Mouse (Mus musculus): ENCODE measurements around the gene Ptgfrn.

GRCm38 (mm10) chr3:101099701-101100357, 10.2 kb downstream of the Ptgfrn start:
- no peak for TF ChIP-seq POLR2AphosphoS2 (IDR thresholded peaks at IDR 0.05; ENCODE audit: insufficient read length, low read depth)
- no peak for TF ChIP-seq POLR2A (IDR thresholded peaks at IDR 0.05; ENCODE audit: insufficient read length, low read depth)
- TF ChIP-seq MAX (IDR thresholded peaks at IDR 0.05; ENCODE audit: low read depth), result no peak
- TF ChIP-seq TCF12 (IDR thresholded peaks at IDR 0.05; ENCODE audit: insufficient read depth, poor library complexity, severe bottlenecking), result no peak

All from myocyte (in vitro differentiated cells).